Mouse (Mus musculus): ENCODE results near the gene Cfap298.

DNA sequence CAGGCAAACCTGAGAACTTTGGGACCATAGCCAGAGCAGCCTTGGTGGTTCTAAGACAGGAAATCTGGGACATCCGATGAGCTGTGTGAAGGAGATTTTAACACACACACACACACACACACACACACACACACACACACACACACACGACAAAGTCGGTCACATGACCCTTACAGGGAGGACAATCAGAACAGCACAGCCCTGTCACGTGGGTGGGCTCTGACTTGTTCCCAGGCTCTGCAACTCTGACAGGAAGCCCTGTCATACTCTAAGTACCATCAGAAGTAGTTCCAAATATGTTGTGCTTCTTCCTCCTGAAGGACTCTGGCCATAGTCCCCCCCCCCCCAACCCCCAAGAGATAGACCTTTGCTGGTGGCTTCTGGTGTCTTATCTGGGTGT, 33.5 kb downstream of the Cfap298 start:
- TF ChIP-seq POLR2A (IDR thresholded peaks at IDR 0.05; ENCODE audit: low read depth, low read length) (no peak), CTCF (IDR thresholded peaks at IDR 0.05; ENCODE audit: borderline replicate concordance, insufficient read depth, low read length) (no peak)
